Mouse (Mus musculus): ENCODE results near the gene Rbm12. TPM values are rescaled to one million over a fixed set of nuclear protein-coding genes. Genes with fewer than 3 reads are reported as not detected.
A peak's percentile ranks its signal among the peaks of the same experiment; 100 is the strongest.

Gene Rbm12
- total and polyA plus RNA-seq, 2 experiments, result 3.9 to 4.2 TPM

GRCm38 (mm10) chr2:156143953-156144724, 32.4 kb upstream of the Rbm12 start, which contains the start of the genes Romo1 and Nfs1:
Gene Romo1, plus strand, starts transcription at chr2:156144039.
Gene Nfs1, minus strand, starts transcription at chr2:156144186.
- Histone ChIP-seq H3K9ac (ENCODE audit: low read depth, low read length) (peak within 1 kb of the TSS; percentile 87), H3K36me3 (ENCODE audit: control insufficient read depth, insufficient read depth, low read length) (peaks cover 27% of the 10 kb centered on the region), H3K4me1 (ENCODE audit: control insufficient read depth, insufficient read depth, low read length) (peaks cover 4% of the 10 kb centered on the region; the same call in 1 of the 2 replicates), H3K27me3 (ENCODE audit: control insufficient read depth, insufficient read depth, low read length) (no peaks in the 10 kb centered on the region), H3K27ac (replicated peaks; ENCODE audit: insufficient read depth, low read depth, low read length) (peak within 1 kb of the TSS; percentile 71), H3K4me3 (ENCODE audit: insufficient read depth, low read depth, low read length) (peak within 1 kb of the TSS; percentile 70), H3K79me2 (ENCODE audit: control insufficient read depth, insufficient read depth, low read length) (no peaks in the 10 kb centered on the region)
- peak; percentile 59 for TF ChIP-seq POLR2A (IDR thresholded peaks at IDR 0.05; ENCODE audit: extremely low read depth, insufficient read depth, low read length)
- 0 out of 2 replicates have a peak, but pooled peaks have one; percentile 30 for TF ChIP-seq CTCF (IDR thresholded peaks at IDR 0.05; ENCODE audit: low read depth, low read length)
- under 1% methylated on average over 70 of the region's 70 CpGs for WGBS
- DNase-seq (ENCODE audit: extremely low read depth, low read depth, low spot score), result peak; percentile 81

GRCm38 (mm10) chr2:156143367-156143766, 31.6 kb upstream of the Rbm12 start:
- peak overlapping the region; percentile 43 for H3K27ac ChIP-seq (replicated peaks; ENCODE audit: insufficient read depth, low read depth, low read length)
- DNase-seq (ENCODE audit: extremely low read depth, low read depth, low spot score), result no peak
- 3% methylated on average over 16 of the region's 16 CpGs for WGBS

GRCm38 (mm10) chr2:156142820-156143219, 31.0 kb upstream of the Rbm12 start:
- Histone ChIP-seq H3K9ac (ENCODE audit: low read depth, low read length) (no peak overlapping the region), H3K27ac (replicated peaks; ENCODE audit: insufficient read depth, low read depth, low read length) (no peak overlapping the region; the same call in 1 of the 2 replicates), H3K4me1 (ENCODE audit: control insufficient read depth, insufficient read depth, low read length) (peaks cover 4% of the 10 kb centered on the region; the same call in 1 of the 2 replicates), H3K79me2 (ENCODE audit: control insufficient read depth, insufficient read depth, low read length) (no peaks in the 10 kb centered on the region), H3K36me3 (ENCODE audit: control insufficient read depth, insufficient read depth, low read length) (peaks cover 19% of the 10 kb centered on the region), H3K27me3 (ENCODE audit: control insufficient read depth, insufficient read depth, low read length) (no peaks in the 10 kb centered on the region), H3K4me3 (ENCODE audit: insufficient read depth, low read depth, low read length) (no peak overlapping the region)
- WGBS, result 90% methylated on average over 2 of the region's 2 CpGs
- TF ChIP-seq CTCF (IDR thresholded peaks at IDR 0.05; ENCODE audit: low read depth, low read length), result no peak
- TF ChIP-seq POLR2A (IDR thresholded peaks at IDR 0.05; ENCODE audit: extremely low read depth, insufficient read depth, low read length), result no peak
- no peak for DNase-seq (ENCODE audit: extremely low read depth, low read depth, low spot score)

More at GRCm38 (mm10) chr2:156143367-156143766, 31.6 kb upstream of the Rbm12 start:
- Histone ChIP-seq H3K9ac (ENCODE audit: low read depth, low read length) (peak overlapping the region; percentile 87), H3K79me2 (ENCODE audit: control insufficient read depth, insufficient read depth, low read length) (no peaks in the 10 kb centered on the region), H3K4me3 (ENCODE audit: insufficient read depth, low read depth, low read length) (peak overlapping the region; percentile 70), H3K36me3 (ENCODE audit: control insufficient read depth, insufficient read depth, low read length) (peaks cover 24% of the 10 kb centered on the region), H3K4me1 (ENCODE audit: control insufficient read depth, insufficient read depth, low read length) (peaks cover 4% of the 10 kb centered on the region; the same call in 1 of the 2 replicates), H3K27me3 (ENCODE audit: control insufficient read depth, insufficient read depth, low read length) (no peaks in the 10 kb centered on the region)
- TF ChIP-seq CTCF (IDR thresholded peaks at IDR 0.05; ENCODE audit: low read depth, low read length) (no peak), POLR2A (IDR thresholded peaks at IDR 0.05; ENCODE audit: extremely low read depth, insufficient read depth, low read length) (no peak)

GRCm38 (mm10) chr2:156135695-156136094, 23.9 kb upstream of the Rbm12 start:
- DNase-seq (ENCODE audit: extremely low read depth, low read depth, low spot score), result no peak
- Histone ChIP-seq H3K79me2 (ENCODE audit: control insufficient read depth, insufficient read depth, low read length) (no peaks in the 10 kb centered on the region), H3K36me3 (ENCODE audit: control insufficient read depth, insufficient read depth, low read length) (peaks cover 27% of the 10 kb centered on the region), H3K4me1 (ENCODE audit: control insufficient read depth, insufficient read depth, low read length) (no peaks in the 10 kb centered on the region), H3K27me3 (ENCODE audit: control insufficient read depth, insufficient read depth, low read length) (no peaks in the 10 kb centered on the region), H3K27ac (replicated peaks; ENCODE audit: insufficient read depth, low read depth, low read length) (no peak overlapping the region), H3K4me3 (ENCODE audit: insufficient read depth, low read depth, low read length) (no peak overlapping the region), H3K9ac (ENCODE audit: low read depth, low read length) (no peak overlapping the region)
- TF ChIP-seq POLR2A (IDR thresholded peaks at IDR 0.05; ENCODE audit: extremely low read depth, insufficient read depth, low read length) (no peak), CTCF (IDR thresholded peaks at IDR 0.05; ENCODE audit: low read depth, low read length) (peak; percentile 55)
- 93% methylated on average over 6 of the region's 6 CpGs for WGBS

GRCm38 (mm10) chr2:156134161-156134560, 22.4 kb upstream of the Rbm12 start:
- 89% methylated on average over 5 of the region's 5 CpGs for WGBS
- H3K27me3 ChIP-seq (ENCODE audit: control insufficient read depth, insufficient read depth, low read length), result no peaks in the 10 kb centered on the region
- no peaks in the 10 kb centered on the region for H3K4me1 ChIP-seq (ENCODE audit: control insufficient read depth, insufficient read depth, low read length)
- peaks cover 26% of the 10 kb centered on the region for H3K36me3 ChIP-seq (ENCODE audit: control insufficient read depth, insufficient read depth, low read length)
- no peak overlapping the region for H3K9ac ChIP-seq (ENCODE audit: low read depth, low read length)
- H3K79me2 ChIP-seq (ENCODE audit: control insufficient read depth, insufficient read depth, low read length), result no peaks in the 10 kb centered on the region
- TF ChIP-seq CTCF (IDR thresholded peaks at IDR 0.05; ENCODE audit: low read depth, low read length) (no peak), POLR2A (IDR thresholded peaks at IDR 0.05; ENCODE audit: extremely low read depth, insufficient read depth, low read length) (no peak)
- H3K27ac ChIP-seq (replicated peaks; ENCODE audit: insufficient read depth, low read depth, low read length), result no peak overlapping the region
- DNase-seq (ENCODE audit: extremely low read depth, low read depth, low spot score), result no peak
- no peak overlapping the region for H3K4me3 ChIP-seq (ENCODE audit: insufficient read depth, low read depth, low read length)

DNA sequence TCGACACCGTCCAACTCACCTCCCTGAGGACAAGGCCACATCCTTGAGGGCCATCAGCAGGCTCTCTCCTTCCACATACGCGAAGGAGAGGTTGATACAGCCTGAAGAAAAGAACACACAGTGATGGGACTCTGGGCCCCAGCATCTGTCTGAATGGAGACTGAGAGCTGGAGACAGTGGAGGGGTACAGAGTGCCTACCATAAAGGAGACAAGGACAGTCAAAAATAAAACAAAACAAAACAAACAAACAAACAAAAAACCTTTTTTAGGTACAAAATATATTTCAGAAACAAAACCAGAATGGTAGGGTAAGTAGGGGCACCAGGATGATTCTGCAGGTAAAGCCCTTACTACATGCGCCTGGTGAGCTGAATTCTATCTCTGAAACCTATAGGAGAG, 15.2 kb upstream of the Rbm12 start, which contains the start of gene Gm28036:
TSS of gene Gm28036 (minus strand) at position 101 of the 400 bp plus-strand sequence.
- Histone ChIP-seq H3K79me2 (ENCODE audit: control insufficient read depth, insufficient read depth, low read length) (no peaks in the 10 kb centered on the region), H3K27ac (replicated peaks; ENCODE audit: insufficient read depth, low read depth, low read length) (no peak within 1 kb of the TSS), H3K27me3 (ENCODE audit: control insufficient read depth, insufficient read depth, low read length) (no peaks in the 10 kb centered on the region), H3K36me3 (ENCODE audit: control insufficient read depth, insufficient read depth, low read length) (peaks cover 44% of the 10 kb centered on the region), H3K4me1 (ENCODE audit: control insufficient read depth, insufficient read depth, low read length) (no peaks in the 10 kb centered on the region), H3K9ac (ENCODE audit: low read depth, low read length) (no peak within 1 kb of the TSS), H3K4me3 (ENCODE audit: insufficient read depth, low read depth, low read length) (no peak within 1 kb of the TSS)
- WGBS, result 95% methylated on average over 5 of the region's 5 CpGs
- TF ChIP-seq POLR2A (IDR thresholded peaks at IDR 0.05; ENCODE audit: extremely low read depth, insufficient read depth, low read length), result no peak
- TF ChIP-seq CTCF (IDR thresholded peaks at IDR 0.05; ENCODE audit: low read depth, low read length), result no peak
- DNase-seq (ENCODE audit: extremely low read depth, low read depth, low spot score), result no peak
